Mouse (Mus musculus) CD4-positive, CD25-positive, alpha-beta regulatory T cell, adult 2 months (primary cell): Measurements from ENCODE around the gene Dspp.

Source experiments
- DNase-seq: peaks from one replicate; pipeline ENCODE4 v3.0.0-alpha.2; 2012; ENCODE audit warnings: low read depth, low spot score

The Dspp gene

DNA sequence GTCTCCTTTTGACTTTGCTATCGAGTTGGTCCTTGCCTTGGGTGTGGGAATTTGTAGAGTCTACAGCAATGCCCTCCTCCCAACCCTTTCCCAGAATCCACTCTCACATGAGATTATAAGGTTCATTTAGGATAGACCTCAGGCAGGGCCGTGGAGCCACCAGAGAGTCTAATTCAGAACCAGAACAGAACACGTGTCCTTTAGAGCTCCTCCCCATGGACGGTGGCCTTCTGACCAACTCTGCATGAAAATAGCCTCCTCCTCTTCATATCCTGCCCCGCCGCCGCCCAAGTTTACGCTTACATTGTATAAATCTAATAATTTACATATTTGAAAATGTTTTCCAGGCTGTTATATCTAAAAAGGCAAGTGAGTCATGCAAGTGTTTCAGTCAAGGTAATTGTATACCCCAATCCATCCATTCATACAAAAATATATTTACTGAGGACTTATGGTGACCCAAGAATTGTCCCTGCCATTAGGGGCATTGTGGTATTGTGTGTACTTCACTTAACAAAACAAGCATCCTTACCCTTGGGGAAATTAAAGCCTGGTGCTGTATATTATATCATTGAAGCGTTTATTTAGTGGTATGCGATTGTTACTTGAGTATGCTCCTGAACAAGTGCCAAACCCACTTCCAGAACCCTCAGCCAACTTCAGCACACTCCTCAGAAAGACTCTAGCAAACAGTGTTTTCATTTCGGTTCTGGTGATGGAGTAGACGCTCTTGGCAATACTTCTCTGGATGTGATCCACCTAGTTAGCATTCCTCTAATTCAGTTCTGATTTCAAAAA lies 30.8 kb downstream of the Dspp start:
- no peak for DNase-seq

DNA sequence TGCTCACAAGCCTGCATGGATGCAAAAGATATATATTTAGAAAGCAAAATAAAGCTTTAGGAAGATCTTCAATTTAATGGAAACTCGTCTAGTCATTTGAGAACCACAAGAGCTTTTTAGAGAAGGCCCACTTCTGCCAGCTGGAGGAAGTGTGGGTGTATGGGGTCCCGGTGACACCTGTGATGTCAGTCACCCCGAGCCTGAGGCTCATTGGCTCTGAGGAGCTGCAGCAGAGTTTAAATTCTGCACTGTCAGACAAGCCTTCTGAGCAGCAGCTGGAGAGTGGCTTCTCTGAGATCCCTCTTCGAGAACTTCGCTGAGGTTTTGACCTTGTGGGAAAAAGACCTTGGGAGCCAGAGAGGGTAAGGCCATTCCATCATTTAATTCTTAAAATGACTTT lies 31.8 kb downstream of the Dspp start, which contains the start of gene Dmp1:
TSS of gene Dmp1 (plus strand) at position 263 of the 400 bp plus-strand sequence.
- no peak for DNase-seq

DNA sequence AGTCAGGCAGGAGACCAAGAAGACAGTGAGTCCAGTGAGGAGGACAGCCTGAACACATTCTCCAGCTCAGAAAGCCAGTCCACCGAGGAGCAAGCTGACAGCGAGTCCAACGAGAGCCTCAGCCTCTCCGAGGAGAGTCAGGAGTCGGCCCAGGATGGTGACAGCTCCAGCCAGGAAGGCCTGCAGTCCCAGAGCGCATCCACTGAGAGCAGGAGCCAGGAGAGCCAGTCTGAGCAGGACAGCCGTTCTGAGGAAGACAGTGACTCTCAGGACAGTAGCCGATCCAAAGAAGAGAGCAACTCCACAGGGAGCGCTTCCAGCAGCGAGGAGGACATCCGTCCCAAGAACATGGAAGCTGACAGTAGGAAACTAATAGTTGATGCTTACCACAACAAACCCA lies 42.0 kb downstream of the Dspp start:
- DNase-seq, result no peak

DNA sequence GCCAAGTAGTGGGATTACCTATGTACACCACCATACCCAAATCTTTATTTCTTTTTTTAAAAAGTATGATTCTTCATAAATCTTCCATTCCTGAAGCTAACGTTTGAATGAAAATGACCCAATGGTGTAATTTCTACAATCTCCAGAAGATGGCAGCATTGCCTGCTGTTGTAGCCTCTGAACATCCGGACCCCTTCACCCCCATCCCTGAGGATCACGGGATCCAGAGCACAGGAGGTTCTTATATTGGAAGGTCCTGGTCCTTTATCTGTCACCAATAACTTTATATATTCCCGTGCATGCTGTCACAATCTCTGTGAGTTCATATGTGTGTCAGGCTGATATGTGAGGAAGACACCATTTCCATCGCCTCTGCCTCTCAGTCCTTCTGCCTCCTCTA lies 48.4 kb downstream of the Dspp start:
- DNase-seq, result peak; percentile 8

DNA sequence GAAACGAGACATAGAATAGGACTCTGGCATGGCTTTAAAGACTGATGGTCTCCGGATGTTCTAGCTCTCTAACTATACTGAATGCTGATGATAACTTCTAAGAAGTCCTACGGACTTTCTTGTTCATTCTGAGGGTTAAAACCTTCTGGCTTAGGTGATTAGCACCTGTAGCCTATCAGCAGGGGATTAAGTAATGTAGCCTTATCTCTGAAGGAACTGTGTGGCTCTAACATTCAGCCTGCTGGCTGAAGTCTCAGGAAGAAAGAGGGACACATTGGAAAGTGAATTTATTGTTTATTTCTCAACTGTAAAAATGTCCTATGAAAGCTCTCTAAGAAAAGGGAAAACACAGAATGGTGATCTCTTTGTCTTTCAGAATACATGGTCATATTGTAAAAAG lies 53.8 kb downstream of the Dspp start:
- DNase-seq, result no peak

DNA sequence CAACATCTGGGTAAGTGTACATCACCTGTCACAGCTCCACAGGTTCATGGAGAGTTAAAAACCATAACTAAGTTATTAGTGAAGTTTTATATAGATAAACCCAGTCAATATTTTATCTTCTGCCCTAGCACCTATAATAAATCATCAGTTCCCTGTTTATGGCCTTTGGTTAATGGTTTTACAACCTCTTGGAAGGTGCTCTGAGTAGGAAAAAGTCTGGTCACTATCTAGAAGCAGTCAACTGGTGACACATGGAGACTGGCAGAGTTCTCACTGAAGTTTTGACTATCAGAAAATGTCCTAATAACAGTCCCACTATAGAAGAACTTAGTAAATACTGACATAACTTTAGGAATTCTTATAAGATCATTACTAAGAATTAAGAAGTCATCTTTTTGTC lies 54.2 kb downstream of the Dspp start:
- no peak for DNase-seq

DNA sequence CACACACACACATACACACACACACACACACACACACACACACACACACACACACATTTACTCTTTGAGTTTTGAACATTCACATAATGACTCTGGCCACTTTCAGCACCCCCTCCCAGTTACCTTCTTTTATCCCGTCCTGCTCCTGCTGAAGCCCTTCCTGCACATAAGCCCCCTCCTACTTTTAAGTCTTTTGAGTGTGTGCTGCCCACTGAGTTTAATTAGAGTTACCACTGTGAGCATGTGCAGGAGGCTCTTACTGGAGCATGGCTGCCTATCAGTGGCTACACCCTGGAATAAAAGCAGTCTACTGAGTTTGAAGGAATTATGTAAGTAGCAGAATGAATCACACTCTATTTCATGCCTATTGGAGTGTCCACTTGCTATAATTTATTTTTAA lies 58.0 kb downstream of the Dspp start:
- no peak for DNase-seq
